Mouse (Mus musculus): ENCODE results near the gene Morn2. TPM values are rescaled to one million over a fixed set of nuclear protein-coding genes. Genes with fewer than 3 reads are reported as not detected.
A peak's percentile ranks its signal among the peaks of the same experiment; 100 is the strongest.

The Morn2 gene
- polyA plus RNA-seq, 1 experiment from 2014 or later: 48.5 TPM

GRCm38 (mm10) chr17:80311761-80312160 is 21.8 kb downstream of the Morn2 start:
- WGBS: 40% methylated on average over 9 of the region's 9 CpGs
- Histone ChIP-seq H3K9me3 (ENCODE audit: control insufficient read depth, low read length) (no peaks in the 10 kb centered on the region), H3K27ac (replicated peaks; ENCODE audit: low read depth, low read length) (no peak overlapping the region), H3K4me3 (replicated peaks; ENCODE audit: low read depth, low read length) (no peak overlapping the region), H3K4me2 (ENCODE audit: low read length) (no peak overlapping the region), H3K27me3 (ENCODE audit: control insufficient read depth, insufficient read depth, low read length) (no peaks in the 10 kb centered on the region), H3K9ac (replicated peaks; ENCODE audit: low read length) (no peak overlapping the region), H3K4me1 (ENCODE audit: control insufficient read depth, insufficient read depth, low read length) (no peaks in the 10 kb centered on the region; the same call in 1 of the 2 replicates), H3K36me3 (ENCODE audit: control insufficient read depth, insufficient read depth, low read length) (no peaks in the 10 kb centered on the region)
- ATAC-seq (ENCODE audit: low FRiP score, low TSS enrichment) (no peak), DNase-seq (peak; percentile 54)

GRCm38 (mm10) chr17:80312405-80312804 is 22.4 kb downstream of the Morn2 start:
- Histone ChIP-seq H3K27ac (replicated peaks; ENCODE audit: low read depth, low read length) (no peak overlapping the region), H3K4me3 (replicated peaks; ENCODE audit: low read depth, low read length) (no peak overlapping the region), H3K27me3 (ENCODE audit: control insufficient read depth, insufficient read depth, low read length) (no peaks in the 10 kb centered on the region), H3K36me3 (ENCODE audit: control insufficient read depth, insufficient read depth, low read length) (no peaks in the 10 kb centered on the region), H3K9ac (replicated peaks; ENCODE audit: low read length) (no peak overlapping the region), H3K4me2 (ENCODE audit: low read length) (no peak overlapping the region), H3K9me3 (ENCODE audit: control insufficient read depth, low read length) (no peaks in the 10 kb centered on the region), H3K4me1 (ENCODE audit: control insufficient read depth, insufficient read depth, low read length) (no peaks in the 10 kb centered on the region; the same call in 1 of the 2 replicates)
- 86% methylated on average over 4 of the region's 4 CpGs for WGBS
- no peak for ATAC-seq (ENCODE audit: low FRiP score, low TSS enrichment)
- no peak for DNase-seq

- Histone ChIP-seq H3K9me3 (ENCODE audit: control insufficient read depth, low read length) (no peaks in the 10 kb centered on the region), H3K4me1 (ENCODE audit: control insufficient read depth, insufficient read depth, low read length) (no peaks in the 10 kb centered on the region), H3K4me2 (ENCODE audit: low read length) (no peak overlapping the region), H3K36me3 (ENCODE audit: control insufficient read depth, insufficient read depth, low read length) (no peaks in the 10 kb centered on the region), H3K27me3 (ENCODE audit: control insufficient read depth, insufficient read depth, low read length) (no peaks in the 10 kb centered on the region), H3K9ac (replicated peaks; ENCODE audit: low read length) (no peak overlapping the region), H3K27ac (replicated peaks; ENCODE audit: low read depth, low read length) (no peak overlapping the region), H3K4me3 (replicated peaks; ENCODE audit: low read depth, low read length) (no peak overlapping the region)
- DNase-seq (no peak), ATAC-seq (ENCODE audit: low FRiP score, low TSS enrichment) (no peak)
- WGBS: 91% methylated on average over 6 of the region's 6 CpGs
Observed at GRCm38 (mm10) chr17:80322228-80322627, 32.2 kb downstream of the Morn2 start.

GRCm38 (mm10) chr17:80323015-80323414 is 33.0 kb downstream of the Morn2 start:
- no peaks in the 10 kb centered on the region for H3K9me3 ChIP-seq (ENCODE audit: control insufficient read depth, low read length)
- no peaks in the 10 kb centered on the region for H3K4me1 ChIP-seq (ENCODE audit: control insufficient read depth, insufficient read depth, low read length)
- H3K4me3 ChIP-seq (replicated peaks; ENCODE audit: low read depth, low read length): no peak overlapping the region
- no peak overlapping the region for H3K4me2 ChIP-seq (ENCODE audit: low read length)
- no peaks in the 10 kb centered on the region for H3K27me3 ChIP-seq (ENCODE audit: control insufficient read depth, insufficient read depth, low read length)
- H3K9ac ChIP-seq (replicated peaks; ENCODE audit: low read length): no peak overlapping the region
- 76% methylated on average over 4 of the region's 4 CpGs for WGBS
- H3K36me3 ChIP-seq (ENCODE audit: control insufficient read depth, insufficient read depth, low read length): no peaks in the 10 kb centered on the region
- H3K27ac ChIP-seq (replicated peaks; ENCODE audit: low read depth, low read length): no peak overlapping the region
- no peak for ATAC-seq (ENCODE audit: low FRiP score, low TSS enrichment)
- no peak for DNase-seq

- no peak overlapping the region for H3K4me2 ChIP-seq (ENCODE audit: low read length)
- H3K9me3 ChIP-seq (ENCODE audit: control insufficient read depth, low read length): no peaks in the 10 kb centered on the region
- H3K4me1 ChIP-seq (ENCODE audit: control insufficient read depth, insufficient read depth, low read length): no peaks in the 10 kb centered on the region
- no peak overlapping the region for H3K27ac ChIP-seq (replicated peaks; ENCODE audit: low read depth, low read length)
- H3K36me3 ChIP-seq (ENCODE audit: control insufficient read depth, insufficient read depth, low read length): no peaks in the 10 kb centered on the region
- ATAC-seq (ENCODE audit: low FRiP score, low TSS enrichment): no peak
- 82% methylated on average over 8 of the region's 8 CpGs for WGBS
- H3K27me3 ChIP-seq (ENCODE audit: control insufficient read depth, insufficient read depth, low read length): no peaks in the 10 kb centered on the region
- no peak overlapping the region for H3K4me3 ChIP-seq (replicated peaks; ENCODE audit: low read depth, low read length)
- no peak overlapping the region for H3K9ac ChIP-seq (replicated peaks; ENCODE audit: low read length)
- no peak for DNase-seq
Observed at GRCm38 (mm10) chr17:80323658-80324057, 33.7 kb downstream of the Morn2 start.

GRCm38 (mm10) chr17:80324521-80324920 is 34.5 kb downstream of the Morn2 start:
- 83% methylated on average over 7 of the region's 7 CpGs for WGBS
- DNase-seq (no peak), ATAC-seq (ENCODE audit: low FRiP score, low TSS enrichment) (no peak)
- Histone ChIP-seq H3K4me2 (ENCODE audit: low read length) (no peak overlapping the region), H3K27me3 (ENCODE audit: control insufficient read depth, insufficient read depth, low read length) (no peaks in the 10 kb centered on the region), H3K4me1 (ENCODE audit: control insufficient read depth, insufficient read depth, low read length) (no peaks in the 10 kb centered on the region), H3K9ac (replicated peaks; ENCODE audit: low read length) (no peak overlapping the region), H3K36me3 (ENCODE audit: control insufficient read depth, insufficient read depth, low read length) (no peaks in the 10 kb centered on the region), H3K9me3 (ENCODE audit: control insufficient read depth, low read length) (no peaks in the 10 kb centered on the region), H3K27ac (replicated peaks; ENCODE audit: low read depth, low read length) (no peak overlapping the region), H3K4me3 (replicated peaks; ENCODE audit: low read depth, low read length) (no peak overlapping the region)

- no peaks in the 10 kb centered on the region for H3K27me3 ChIP-seq (ENCODE audit: control insufficient read depth, insufficient read depth, low read length)
- H3K27ac ChIP-seq (replicated peaks; ENCODE audit: low read depth, low read length): no peak overlapping the region
- ATAC-seq (ENCODE audit: low FRiP score, low TSS enrichment): no peak
- no peak overlapping the region for H3K4me2 ChIP-seq (ENCODE audit: low read length)
- H3K9me3 ChIP-seq (ENCODE audit: control insufficient read depth, low read length): no peaks in the 10 kb centered on the region
- no peaks in the 10 kb centered on the region for H3K4me1 ChIP-seq (ENCODE audit: control insufficient read depth, insufficient read depth, low read length)
- no peaks in the 10 kb centered on the region for H3K36me3 ChIP-seq (ENCODE audit: control insufficient read depth, insufficient read depth, low read length)
- H3K9ac ChIP-seq (replicated peaks; ENCODE audit: low read length): no peak overlapping the region
- H3K4me3 ChIP-seq (replicated peaks; ENCODE audit: low read depth, low read length): no peak overlapping the region
- no peak for DNase-seq
- 93% methylated on average over 5 of the region's 5 CpGs for WGBS
Observed at GRCm38 (mm10) chr17:80325456-80325855, 35.5 kb downstream of the Morn2 start.

GRCm38 (mm10) chr17:80326431-80326830 is 36.4 kb downstream of the Morn2 start:
- DNase-seq (peak; percentile 29), ATAC-seq (ENCODE audit: low FRiP score, low TSS enrichment) (no peak)
- 69% methylated on average over 3 of the region's 3 CpGs for WGBS
- Histone ChIP-seq H3K4me3 (replicated peaks; ENCODE audit: low read depth, low read length) (no peak overlapping the region), H3K36me3 (ENCODE audit: control insufficient read depth, insufficient read depth, low read length) (no peaks in the 10 kb centered on the region), H3K9me3 (ENCODE audit: control insufficient read depth, low read length) (no peaks in the 10 kb centered on the region), H3K27me3 (ENCODE audit: control insufficient read depth, insufficient read depth, low read length) (no peaks in the 10 kb centered on the region), H3K9ac (replicated peaks; ENCODE audit: low read length) (no peak overlapping the region), H3K27ac (replicated peaks; ENCODE audit: low read depth, low read length) (no peak overlapping the region), H3K4me1 (ENCODE audit: control insufficient read depth, insufficient read depth, low read length) (no peaks in the 10 kb centered on the region), H3K4me2 (ENCODE audit: low read length) (no peak overlapping the region)

GRCm38 (mm10) chr17:80332386-80332785 is 42.4 kb downstream of the Morn2 start:
- no peak for ATAC-seq (ENCODE audit: low FRiP score, low TSS enrichment)
- H3K36me3 ChIP-seq (ENCODE audit: control insufficient read depth, insufficient read depth, low read length): no peaks in the 10 kb centered on the region
- 88% methylated on average over 2 of the region's 2 CpGs for WGBS
- H3K9ac ChIP-seq (replicated peaks; ENCODE audit: low read length): no peak overlapping the region
- H3K27me3 ChIP-seq (ENCODE audit: control insufficient read depth, insufficient read depth, low read length): no peaks in the 10 kb centered on the region
- H3K27ac ChIP-seq (replicated peaks; ENCODE audit: low read depth, low read length): no peak overlapping the region
- no peak overlapping the region for H3K4me2 ChIP-seq (ENCODE audit: low read length)
- no peaks in the 10 kb centered on the region for H3K4me1 ChIP-seq (ENCODE audit: control insufficient read depth, insufficient read depth, low read length)
- no peaks in the 10 kb centered on the region for H3K9me3 ChIP-seq (ENCODE audit: control insufficient read depth, low read length)
- peak; percentile 45 for DNase-seq
- no peak overlapping the region for H3K4me3 ChIP-seq (replicated peaks; ENCODE audit: low read depth, low read length)

Measured in midbrain, embryonic 14.5 days (tissue).